Mouse (Mus musculus) MEL-GATA-1-ER (cell line): ENCODE measurements around the gene AW822073.
"Not testable (repeated sequence)": the region's sequence is repeated elsewhere in the genome, so short reads cannot be mapped to it uniquely, and the experiment has no call there.

Source experiments
- DNase-seq: peaks from one replicate; pipeline ENCODE4 v3.0.0-alpha.2; 2012; ENCODE audit warnings: low read depth; ENCODE audit errors: extremely low read depth

AW822073 gene

DNA sequence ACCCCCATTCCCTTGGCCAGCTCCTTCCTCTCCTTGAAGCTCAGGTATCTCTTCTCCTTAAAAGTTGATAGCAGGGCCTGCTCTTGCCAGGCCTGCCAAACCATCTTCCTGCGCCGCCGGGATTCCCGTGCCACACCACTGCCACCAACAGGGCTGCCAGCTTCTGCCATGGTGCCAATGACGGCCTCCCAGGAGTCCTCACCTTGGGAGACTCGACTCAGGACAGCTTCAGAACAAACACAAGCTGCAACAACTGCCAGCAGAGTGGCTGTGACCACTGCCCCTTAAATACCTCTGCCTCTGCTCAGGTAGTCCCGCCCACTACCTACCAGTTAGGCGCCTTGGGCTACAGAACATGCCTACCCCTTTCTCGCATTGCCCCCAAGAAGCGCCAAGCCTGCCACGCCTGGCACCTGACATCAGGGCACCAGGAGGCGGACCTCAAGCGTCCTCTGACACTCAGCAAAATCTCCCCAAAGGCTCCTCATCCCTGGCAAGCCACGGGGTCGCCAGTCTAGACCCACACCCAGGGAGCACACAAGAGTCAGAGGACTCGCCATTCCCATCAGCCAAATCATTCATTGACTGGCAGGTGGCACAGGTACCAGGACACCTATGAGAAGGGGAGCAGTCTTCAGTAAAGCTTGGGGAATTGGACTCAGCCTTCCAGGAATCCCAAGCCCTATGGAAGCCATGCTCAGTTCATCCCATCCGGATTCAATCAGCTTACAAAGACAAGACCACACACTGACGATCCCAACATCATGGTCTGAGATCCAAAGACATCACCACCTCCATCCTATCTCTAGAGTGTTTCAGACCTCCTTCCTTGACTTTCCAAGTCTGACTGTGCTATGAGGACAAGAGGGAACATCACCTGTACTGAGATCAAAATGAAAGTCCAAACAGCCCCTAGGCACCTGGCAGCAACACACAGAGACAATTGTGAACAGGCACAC, at the start of gene AW822073:
TSS of gene AW822073 (minus strand) at position 104 of the 959 bp plus-strand sequence.
- DNase-seq, result not testable (repeated sequence)

DNA sequence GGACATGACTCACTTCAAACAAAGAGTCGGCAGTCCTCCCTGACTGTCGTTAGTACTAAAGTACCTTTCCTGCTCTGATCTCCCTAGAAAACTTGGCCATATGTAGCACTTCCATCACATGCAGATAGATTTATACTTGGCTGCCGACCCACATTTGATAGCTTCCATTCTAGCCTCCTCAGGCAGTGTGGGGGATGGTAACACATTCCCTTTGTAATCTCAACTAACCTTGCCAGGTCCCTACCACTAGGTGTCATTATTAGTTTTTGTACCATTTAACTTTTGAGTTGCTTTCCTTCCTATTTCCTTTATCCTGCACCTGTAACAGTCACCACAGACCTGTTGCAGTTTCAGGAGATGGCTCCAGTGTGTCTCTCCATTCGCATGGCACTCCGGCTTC, 33.7 kb upstream of the AW822073 start:
- DNase-seq, result no peak

DNA sequence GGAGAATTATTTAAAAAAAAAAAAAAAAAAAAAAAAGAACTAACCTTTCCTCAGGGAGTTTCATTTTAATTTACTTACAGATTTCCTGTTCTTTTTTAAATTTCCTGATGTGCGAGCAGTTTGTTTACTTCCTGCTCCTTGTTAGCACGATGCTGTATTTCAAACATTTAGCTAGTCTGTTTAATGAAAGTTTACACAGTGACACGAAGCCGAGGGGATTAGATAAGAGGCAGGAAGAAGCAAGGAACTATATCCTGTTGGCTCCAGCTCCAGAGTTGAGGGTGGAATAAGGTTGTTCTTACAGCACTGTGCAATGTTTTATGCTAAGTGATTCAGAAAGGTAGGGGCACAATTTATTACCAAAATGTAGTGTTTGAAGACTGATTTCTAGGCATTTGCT, 31.2 kb upstream of the AW822073 start:
- peak; percentile 15 for DNase-seq

GRCm38 (mm10) chr10:58255213-58255892, 30.6 kb upstream of the AW822073 start, which contains the start of gene Gcc2:
TSS of gene Gcc2 (plus strand) at chr10:58255497.
- peak; percentile 90 for DNase-seq

GRCm38 (mm10) chr10:58254635-58255175, 30.0 kb upstream of the AW822073 start:
- peak; percentile 3 for DNase-seq

GRCm38 (mm10) chr10:58249535-58249934, 24.8 kb upstream of the AW822073 start:
- DNase-seq, result peak; percentile 4

DNA sequence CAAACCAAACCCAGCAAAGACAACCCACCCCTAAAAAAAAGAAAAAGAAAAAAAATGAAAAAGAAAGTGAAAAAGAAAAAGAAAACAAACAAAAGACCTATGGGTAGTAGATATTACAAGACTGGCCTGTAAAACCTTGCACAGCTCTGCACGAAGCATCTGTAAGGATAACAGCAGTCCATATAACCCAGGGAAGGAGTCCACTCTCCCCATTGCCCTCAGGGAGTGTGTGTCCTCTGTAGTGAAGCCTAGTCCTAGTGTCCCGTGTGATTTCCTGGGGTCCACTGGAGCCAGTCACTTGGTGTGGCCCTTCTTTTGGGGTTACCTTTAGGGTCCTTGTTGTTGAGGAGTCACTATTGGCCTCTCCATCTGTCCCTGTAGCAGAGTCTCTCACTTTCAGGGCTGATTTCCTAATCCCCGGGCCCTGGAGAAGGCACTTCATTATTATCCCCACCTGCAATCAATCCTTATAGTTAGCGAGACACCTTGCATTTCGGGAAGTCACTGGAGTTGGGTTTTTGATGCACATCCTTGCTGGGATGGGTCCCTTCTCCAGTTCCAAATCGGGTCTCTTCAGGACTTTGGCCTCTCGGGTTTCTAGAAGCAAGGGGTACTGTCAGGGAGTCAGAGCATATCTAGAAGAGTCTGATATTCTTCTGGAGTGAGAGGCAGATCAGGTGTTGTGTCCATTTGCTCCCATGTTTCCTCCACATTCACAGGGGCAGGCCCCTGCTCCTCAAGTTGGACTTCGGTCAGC, 14.4 kb upstream of the AW822073 start:
- not testable (repeated sequence) for DNase-seq

DNA sequence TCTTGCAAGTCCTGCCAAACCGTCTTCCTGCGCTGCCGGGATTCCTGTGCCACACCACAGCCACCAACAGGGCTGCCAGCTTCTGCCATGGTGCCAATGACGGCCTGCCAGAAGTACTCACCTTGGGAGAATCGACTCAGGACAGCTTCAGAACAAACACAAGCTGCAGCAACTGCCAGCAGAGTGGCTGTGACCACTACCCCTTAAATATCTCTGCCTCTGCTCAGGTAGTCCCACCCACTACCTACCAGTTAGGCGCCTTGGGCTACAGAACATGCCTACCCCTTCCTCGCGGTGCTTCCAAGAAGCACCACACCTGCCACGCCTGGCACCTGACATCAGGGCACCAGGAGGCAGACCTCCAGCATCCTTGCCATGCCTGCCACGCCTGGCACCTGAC, 11.9 kb upstream of the AW822073 start, which contains the start of gene Gm4981:
TSS of gene Gm4981 (minus strand) at position 89 of the 400 bp plus-strand sequence.
- no peak for DNase-seq

- not testable (repeated sequence) for DNase-seq
These were observed 10.3 kb upstream of the AW822073 start for GRCm38 (mm10) chr10:58234985-58235384.

DNA sequence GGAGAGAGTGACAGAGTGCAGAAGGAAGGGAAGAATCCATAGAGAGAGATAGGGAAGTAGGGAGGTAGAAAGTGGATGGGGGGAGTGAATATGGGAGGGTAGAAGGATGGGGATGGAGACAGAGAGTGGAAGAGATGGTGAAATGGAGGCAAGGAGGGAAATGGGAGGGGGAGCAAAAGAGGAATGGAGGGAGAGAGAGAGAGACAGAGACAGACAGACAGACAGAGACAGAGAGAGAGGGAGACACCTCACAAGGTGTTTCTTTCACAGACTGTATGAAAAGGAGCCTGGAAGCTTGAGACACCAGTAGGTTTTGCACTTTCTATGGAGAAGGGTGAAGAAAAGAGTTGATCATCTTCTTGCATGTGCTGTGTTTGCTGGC, 9.0 kb upstream of the AW822073 start:
- DNase-seq, result not testable (repeated sequence)

DNA sequence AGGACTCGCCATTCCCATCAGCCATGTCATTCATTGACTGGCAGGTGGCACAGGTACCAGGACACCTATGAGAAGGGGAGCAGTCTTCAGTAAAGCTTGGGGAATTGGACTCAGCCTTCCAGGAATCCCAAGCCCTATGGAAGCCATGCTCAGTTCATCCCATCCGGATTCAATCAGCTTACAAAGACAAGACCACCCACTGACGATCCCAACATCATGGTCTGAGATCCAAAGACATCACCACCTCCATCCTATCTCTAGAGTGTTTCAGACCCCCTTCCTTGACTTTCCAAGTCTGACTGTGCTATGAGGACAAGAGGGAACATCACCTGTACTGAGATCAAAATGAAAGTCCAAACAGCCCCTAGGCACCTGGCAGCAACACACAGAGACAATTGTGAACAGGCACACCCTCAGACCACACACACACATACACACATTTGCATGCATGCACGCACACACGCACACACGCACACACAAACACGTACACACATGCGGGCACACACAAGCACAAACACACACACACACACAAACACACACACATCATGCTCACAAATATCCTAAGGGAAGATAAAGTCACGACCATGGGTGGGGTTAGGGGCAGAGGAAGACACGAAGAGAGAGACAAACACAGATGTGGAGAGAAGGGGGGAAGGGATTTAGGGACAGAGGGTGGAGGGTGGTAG, 8.5 kb upstream of the AW822073 start:
- not testable (repeated sequence) for DNase-seq

DNA sequence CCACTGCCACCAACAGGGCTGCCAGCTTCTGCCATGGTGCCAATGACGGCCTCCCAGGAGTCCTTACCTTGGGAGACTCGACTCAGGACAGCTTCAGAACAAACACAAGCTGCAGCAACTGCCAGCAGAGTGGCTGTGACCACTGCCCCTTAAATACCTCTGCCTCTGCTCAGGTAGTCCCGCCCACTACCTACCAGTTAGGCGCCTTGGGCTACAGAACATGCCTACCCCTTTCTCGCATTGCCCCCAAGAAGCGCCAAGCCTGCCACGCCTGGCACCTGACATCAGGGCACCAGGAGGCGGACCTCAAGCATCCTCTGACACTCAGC, 7.9 kb upstream of the AW822073 start, which contains the start of gene Duxf3:
TSS of gene Duxf3 (minus strand) at position 35 of the 329 bp plus-strand sequence.
- not testable (repeated sequence) for DNase-seq

DNA sequence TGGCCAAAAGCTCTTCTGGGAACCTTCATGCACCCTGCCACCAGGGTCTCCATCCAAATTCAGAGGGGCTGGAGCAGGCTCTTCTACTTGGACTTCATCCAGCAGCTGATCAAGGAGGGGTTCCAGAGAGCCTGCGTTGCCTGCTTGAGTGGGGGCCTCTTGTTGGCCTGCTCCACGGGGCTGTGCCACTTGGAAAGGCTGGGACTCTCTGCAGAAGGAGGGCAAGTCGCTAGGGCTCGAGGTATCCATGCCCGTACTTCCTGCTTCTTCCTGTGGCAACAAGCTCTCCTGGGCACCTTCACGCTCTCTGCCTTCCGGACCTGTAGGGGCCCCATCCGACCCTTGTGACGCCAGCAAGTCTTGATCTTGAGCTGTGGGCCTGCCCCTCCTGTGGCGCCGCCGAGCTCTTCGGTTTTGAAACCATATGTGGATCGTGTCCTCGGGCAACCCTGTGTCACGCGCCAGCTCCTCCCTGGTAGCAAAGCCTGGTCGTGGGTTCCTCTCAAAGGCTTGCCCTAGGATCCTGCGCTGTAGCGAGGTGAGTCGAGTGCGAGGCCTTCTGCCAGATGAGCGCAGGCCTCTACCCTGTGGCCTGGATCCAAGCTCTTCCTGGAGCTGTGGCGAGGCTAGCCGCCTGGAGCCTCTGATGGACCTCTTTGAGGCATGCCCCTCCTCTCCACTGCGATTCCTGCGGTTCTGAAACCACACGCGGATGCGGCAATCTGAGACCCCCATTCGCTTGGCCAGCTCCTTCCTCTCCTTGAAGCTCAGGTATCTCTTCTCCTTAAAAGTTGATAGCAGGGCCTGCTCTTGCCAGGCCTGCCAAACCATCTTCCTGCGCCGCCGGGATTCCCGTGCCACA, 7.3 kb upstream of the AW822073 start:
- not testable (repeated sequence) for DNase-seq

DNA sequence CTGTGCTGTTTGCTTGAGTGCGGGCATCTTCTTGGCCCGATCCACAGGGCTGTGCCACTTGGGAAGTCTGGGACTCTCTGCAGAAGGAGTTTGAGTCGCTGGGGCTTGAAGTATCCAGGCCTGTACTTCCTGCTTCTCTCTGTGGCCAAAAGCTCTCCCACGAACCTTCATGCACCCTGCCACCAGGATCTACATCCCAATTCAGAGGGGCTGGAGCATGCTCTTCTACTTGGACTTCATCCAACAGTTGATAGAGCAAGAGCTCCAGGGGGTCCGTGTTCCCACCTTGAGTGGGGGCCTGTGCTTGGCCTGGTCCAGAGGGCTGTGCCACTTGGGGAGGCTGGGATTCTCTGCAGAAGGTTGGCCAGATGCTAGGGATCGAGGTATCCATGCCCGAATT, 6.4 kb upstream of the AW822073 start:
- DNase-seq, result not testable (repeated sequence)

DNA sequence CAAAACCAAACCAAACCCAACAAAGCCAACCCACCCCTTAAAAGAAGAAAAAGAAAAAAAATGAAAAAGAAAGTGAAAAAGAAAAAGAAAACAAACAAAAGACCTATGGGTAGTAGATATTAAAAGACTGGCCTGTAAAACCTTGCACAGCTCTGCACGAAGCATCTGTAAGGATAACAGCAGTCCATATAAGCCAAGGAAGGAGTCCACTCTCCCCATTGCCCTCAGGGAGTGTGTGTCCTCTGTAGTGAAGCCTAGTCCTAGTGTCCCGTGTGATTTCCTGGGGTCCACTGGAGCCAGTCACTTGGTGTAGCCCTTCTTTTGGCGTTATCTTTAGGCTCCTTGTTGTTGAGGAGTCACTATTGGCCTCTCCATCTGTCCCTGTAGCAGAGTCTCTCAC, 5.3 kb upstream of the AW822073 start:
- not testable (repeated sequence) for DNase-seq

- DNase-seq, result not testable (repeated sequence)
These were observed 3.1 kb upstream of the AW822073 start for GRCm38 (mm10) chr10:58227798-58228197.

GRCm38 (mm10) chr10:58226357-58226756, 1.6 kb upstream of the AW822073 start:
- DNase-seq, result not testable (repeated sequence)

- not testable (repeated sequence) for DNase-seq
These were observed 541 bp downstream of the AW822073 start for GRCm38 (mm10) chr10:58223972-58224805.

DNA sequence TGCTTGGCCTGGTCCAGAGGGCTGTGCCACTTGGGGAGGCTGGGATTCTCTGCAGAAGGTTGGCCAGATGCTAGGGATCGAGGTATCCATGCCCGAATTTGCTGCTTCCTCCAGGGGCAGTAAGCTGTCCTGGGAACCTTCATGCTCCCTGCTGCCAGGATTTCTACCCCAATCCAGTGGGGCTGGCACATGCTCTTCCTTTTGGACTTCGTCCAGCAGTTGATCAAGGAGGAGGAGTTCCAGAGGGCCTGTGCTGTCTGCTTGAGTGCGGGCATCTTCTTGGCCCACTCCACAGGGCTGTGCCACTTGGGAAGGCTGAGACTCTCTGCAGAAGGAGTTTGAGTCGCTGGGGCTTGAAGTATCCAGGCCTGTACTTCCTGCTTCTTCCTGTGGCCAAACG, 1.6 kb downstream of the AW822073 start:
- DNase-seq, result not testable (repeated sequence)
